Mouse (Mus musculus) midbrain, postnatal 0 days (tissue): Measurements from ENCODE around the gene Cnnm2. TPM values are rescaled to one million over a fixed set of nuclear protein-coding genes. Genes with fewer than 3 reads are reported as not detected.
"Not testable (repeated sequence)": the region's sequence is repeated elsewhere in the genome, so short reads cannot be mapped to it uniquely, and the experiment has no call there.

ENCODE experiments used
- ATAC-seq: fragments of 200-750 bp; cut with Nextera tagmentation; 2 replicates; pipeline ENCODE4 v1.8.0; 2017; ENCODE audit warnings: moderate number of reproducible peaks, mild to moderate bottlenecking, moderate TSS enrichment, moderate library complexity; ENCODE audit not compliant: low FRiP score
- DNase-seq: peaks from one replicate; pipeline ENCODE4 v3.0.0-alpha.2; 2015; ENCODE audit warnings: low spot score
- H3K27ac ChIP-seq: fragments of 300-500 bp; sonication (generic); 2 replicates; pipeline ENCODE4 v1.5.1; 2014; ENCODE audit warnings: low read depth, mild to moderate bottlenecking, low read length, mixed read lengths
- H3K27me3 ChIP-seq: fragments of 300-500 bp; sonication (generic); 2 replicates; pipeline ENCODE4 v1.6.1; 2014; ENCODE audit warnings: low read length, control low read depth, mixed read lengths; ENCODE audit not compliant: insufficient read depth
- H3K36me3 ChIP-seq: fragments of 300-500 bp; sonication (generic); 2 replicates; pipeline ENCODE4 v1.6.1; 2014; ENCODE audit warnings: low read length, control low read depth, mixed read lengths; ENCODE audit not compliant: insufficient read depth
- H3K4me1 ChIP-seq: fragments of 300-500 bp; sonication (generic); 2 replicates; pipeline ENCODE4 v1.6.1; 2014; ENCODE audit warnings: mild to moderate bottlenecking, control low read depth, antibody characterized with exemption, low read length, mixed read lengths; ENCODE audit not compliant: insufficient read depth
- H3K4me2 ChIP-seq: fragments of 300-500 bp; sonication (generic); 2 replicates; pipeline ENCODE4 v1.6.1; 2014; ENCODE audit warnings: low read depth, mild to moderate bottlenecking, low read length, mixed read lengths; ENCODE audit not compliant: poor library complexity, severe bottlenecking
- H3K4me3 ChIP-seq: fragments of 300-500 bp; sonication (generic); 2 replicates; pipeline ENCODE4 v1.5.1; 2014; ENCODE audit warnings: low read depth, mild to moderate bottlenecking, low read length, moderate library complexity
- H3K9ac ChIP-seq: fragments of 300-500 bp; sonication (generic); replicated peaks from 2 replicates; pipeline ENCODE4 v1.6.1; 2014; ENCODE audit warnings: mild to moderate bottlenecking, low read length, moderate library complexity, mixed read lengths; ENCODE audit not compliant: poor library complexity, severe bottlenecking
- H3K9me3 ChIP-seq: fragments of 300-500 bp; sonication (generic); 2 replicates; pipeline ENCODE4 v1.6.1; 2016; ENCODE audit warnings: low read length, control low read depth
- CTCF ChIP-seq: IDR thresholded peaks from 2 replicates; pipeline ENCODE4 v1.5.1; 2016; ENCODE audit warnings: antibody characterized with exemption, mild to moderate bottlenecking
- WGBS: fragments of 180-500 bp; shearing (Covaris S2); extraction: QIAGEN DNeasy Blood & Tissue Kit; methylation state at CpG from one replicate; pipeline ENCODE4 v1.1.7; 2014; 5-methylcytosine and 5-hydroxymethylcytosine counted together
- polyA plus RNA-seq: library from polyadenylated mRNA; unstranded; fragments of >200 nt; fragmentation: Nextera tagmentation; extraction: Ambion mirVana; gene quantifications from 2 replicates; pipeline ENCODE4 v1.2.1, GENCODE M21; 2015
- total RNA-seq: library from RNA; depleted of rRNA; stranded (reverse); fragments of >200 nt; gene quantifications from 2 replicates; pipeline ENCODE4 v1.2.3, GENCODE M21; 2014

Gene Cnnm2
- total and polyA plus RNA-seq, 2 experiments from 2014 or later: 8.3 to 26.1 TPM

DNA sequence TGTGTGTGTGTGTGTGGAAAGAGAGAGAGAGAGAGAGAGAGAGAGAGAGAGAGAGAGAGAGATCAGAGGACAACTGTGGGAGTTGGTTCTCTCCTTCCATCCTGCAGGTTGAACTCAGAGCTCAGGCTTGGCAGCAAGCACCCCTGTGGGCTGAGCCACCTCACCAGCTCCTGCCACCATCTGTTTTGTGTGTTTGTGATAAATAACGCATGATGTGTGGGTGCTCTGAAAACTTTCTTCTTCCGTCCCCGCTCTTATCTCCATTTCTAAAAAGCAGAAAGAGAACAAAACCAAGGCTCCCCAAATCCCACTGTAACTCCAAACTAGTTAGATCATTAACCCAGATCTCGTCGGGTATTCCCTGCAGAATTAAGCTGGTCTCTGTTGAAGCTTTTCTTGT is 4.7 kb downstream of the Cnnm2 start:
- Histone ChIP-seq H3K9ac (no peak overlapping the region), H3K36me3 (no peaks in the 10 kb centered on the region), H3K27me3 (no peaks in the 10 kb centered on the region), H3K4me2 (peak overlapping the region; percentile 37), H3K27ac (no peak overlapping the region), H3K9me3 (no peaks in the 10 kb centered on the region), H3K4me1 (peaks cover 16% of the 10 kb centered on the region; the same call in 1 of the 2 replicates), H3K4me3 (peak overlapping the region; percentile 1; the same call in 1 of the 2 replicates)
- no peak for DNase-seq
- no peak for ATAC-seq
- TF ChIP-seq CTCF: no peak
- WGBS: 63% methylated on average over 5 of the region's 5 CpGs

DNA sequence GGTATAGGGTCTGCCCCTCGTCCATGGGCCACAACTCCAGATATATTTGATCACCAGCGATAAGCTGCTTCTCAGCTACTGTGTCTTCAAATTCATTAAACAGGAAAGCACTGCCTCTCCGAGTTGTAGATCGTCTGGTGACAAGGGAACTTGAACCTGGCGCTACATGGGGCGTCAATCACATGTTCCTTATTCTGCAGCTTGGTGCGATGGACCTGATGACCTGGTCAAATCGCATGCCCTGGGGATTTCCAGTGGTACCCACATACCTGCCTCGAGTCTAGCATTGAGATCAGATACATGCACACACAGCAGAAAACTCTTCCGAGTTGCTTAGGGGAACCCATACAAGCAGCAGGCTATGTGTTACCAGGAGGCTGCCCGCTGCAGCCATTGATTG is 8.4 kb downstream of the Cnnm2 start:
- peaks cover 9% of the 10 kb centered on the region; the same call in 1 of the 2 replicates for H3K4me1 ChIP-seq
- no peak overlapping the region for H3K4me3 ChIP-seq
- WGBS: 92% methylated on average over 11 of the region's 11 CpGs
- no peak overlapping the region for H3K9ac ChIP-seq
- no peak overlapping the region for H3K27ac ChIP-seq
- no peaks in the 10 kb centered on the region for H3K27me3 ChIP-seq
- no peak for TF ChIP-seq CTCF
- no peak for DNase-seq
- ATAC-seq: no peak
- no peak overlapping the region for H3K4me2 ChIP-seq
- H3K9me3 ChIP-seq: no peaks in the 10 kb centered on the region
- no peaks in the 10 kb centered on the region for H3K36me3 ChIP-seq

DNA sequence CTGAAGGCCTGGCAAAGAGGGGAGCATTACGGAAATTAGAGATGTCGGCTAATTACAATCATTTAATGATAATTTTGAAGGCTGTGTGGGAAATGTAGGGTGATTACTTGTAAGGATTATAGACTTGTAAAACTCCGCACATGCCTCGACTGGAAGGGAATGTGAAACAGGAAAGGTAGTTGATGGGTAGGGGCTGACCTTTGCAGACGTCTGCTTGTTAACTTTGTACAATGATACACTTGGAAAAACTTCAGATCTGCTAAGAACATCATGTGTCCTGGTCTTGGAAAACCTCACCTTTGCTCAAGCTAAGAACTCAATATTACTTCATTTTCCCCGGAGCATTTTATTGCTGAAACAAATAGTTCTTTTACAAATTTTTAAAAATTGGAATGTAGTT is 10.4 kb downstream of the Cnnm2 start:
- Histone ChIP-seq H3K27me3 (no peaks in the 10 kb centered on the region), H3K4me3 (no peak overlapping the region), H3K9ac (no peak overlapping the region), H3K27ac (no peak overlapping the region), H3K36me3 (no peaks in the 10 kb centered on the region), H3K9me3 (no peaks in the 10 kb centered on the region), H3K4me2 (no peak overlapping the region), H3K4me1 (0 out of 2 replicates have a peak, but pooled peaks cover 2% of the 10 kb centered on the region)
- 88% methylated on average over 6 of the region's 6 CpGs for WGBS
- DNase-seq: no peak
- no peak for ATAC-seq
- TF ChIP-seq CTCF: no peak

DNA sequence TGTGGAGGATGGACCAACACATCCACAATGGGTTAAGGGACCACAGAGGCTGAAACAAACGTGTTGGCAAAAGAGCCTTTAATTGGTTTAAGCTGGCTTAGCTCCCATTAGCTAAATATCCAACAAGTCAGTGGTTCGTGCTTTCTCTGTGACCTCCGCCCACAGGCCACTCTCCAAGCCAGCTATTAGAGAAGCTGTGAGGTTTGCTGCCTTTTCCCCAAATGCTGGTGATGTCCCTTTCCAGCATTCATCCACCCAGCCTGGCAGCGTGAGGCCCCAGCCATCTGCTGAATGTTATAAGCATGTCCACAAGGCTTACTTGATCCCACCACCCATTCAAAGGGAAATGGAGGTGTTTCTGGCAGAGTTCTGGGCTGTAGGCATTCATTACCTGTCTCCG is 15.0 kb downstream of the Cnnm2 start:
- no peak for TF ChIP-seq CTCF
- Histone ChIP-seq H3K27ac (no peak overlapping the region), H3K4me2 (no peak overlapping the region), H3K4me1 (no peaks in the 10 kb centered on the region), H3K27me3 (no peaks in the 10 kb centered on the region), H3K4me3 (no peak overlapping the region), H3K36me3 (no peaks in the 10 kb centered on the region), H3K9me3 (no peaks in the 10 kb centered on the region), H3K9ac (no peak overlapping the region)
- WGBS: 52% methylated on average over 5 of the region's 5 CpGs
- ATAC-seq: no peak
- no peak for DNase-seq

DNA sequence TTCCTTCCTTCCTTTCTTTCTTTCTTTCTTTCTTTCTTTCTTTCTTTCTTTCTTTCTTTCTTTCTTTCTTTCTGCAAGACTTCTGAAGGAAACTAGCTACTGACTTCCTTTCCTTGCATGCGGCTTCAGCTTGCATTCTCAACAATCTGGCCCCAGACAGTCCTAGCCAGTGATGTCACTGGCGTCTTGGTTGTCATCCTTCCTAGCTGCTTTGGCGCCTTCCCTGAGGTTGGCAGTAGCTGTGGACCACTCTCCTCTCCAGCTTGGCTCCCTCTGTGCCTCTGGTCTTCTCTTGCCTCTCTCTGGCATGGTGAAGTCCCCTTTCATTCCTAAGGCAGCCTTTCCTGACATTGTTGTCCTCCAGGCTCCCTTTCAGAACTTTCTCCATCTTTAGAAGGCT is 15.5 kb downstream of the Cnnm2 start:
- no peaks in the 10 kb centered on the region for H3K9me3 ChIP-seq
- no peak overlapping the region for H3K27ac ChIP-seq
- DNase-seq: no peak
- H3K27me3 ChIP-seq: no peaks in the 10 kb centered on the region
- no peak overlapping the region for H3K9ac ChIP-seq
- ATAC-seq: no peak
- TF ChIP-seq CTCF: no peak
- no peaks in the 10 kb centered on the region for H3K4me1 ChIP-seq
- no peak overlapping the region for H3K4me2 ChIP-seq
- no peaks in the 10 kb centered on the region for H3K36me3 ChIP-seq
- no peak overlapping the region for H3K4me3 ChIP-seq
- WGBS: 87% methylated on average over 3 of the region's 3 CpGs

DNA sequence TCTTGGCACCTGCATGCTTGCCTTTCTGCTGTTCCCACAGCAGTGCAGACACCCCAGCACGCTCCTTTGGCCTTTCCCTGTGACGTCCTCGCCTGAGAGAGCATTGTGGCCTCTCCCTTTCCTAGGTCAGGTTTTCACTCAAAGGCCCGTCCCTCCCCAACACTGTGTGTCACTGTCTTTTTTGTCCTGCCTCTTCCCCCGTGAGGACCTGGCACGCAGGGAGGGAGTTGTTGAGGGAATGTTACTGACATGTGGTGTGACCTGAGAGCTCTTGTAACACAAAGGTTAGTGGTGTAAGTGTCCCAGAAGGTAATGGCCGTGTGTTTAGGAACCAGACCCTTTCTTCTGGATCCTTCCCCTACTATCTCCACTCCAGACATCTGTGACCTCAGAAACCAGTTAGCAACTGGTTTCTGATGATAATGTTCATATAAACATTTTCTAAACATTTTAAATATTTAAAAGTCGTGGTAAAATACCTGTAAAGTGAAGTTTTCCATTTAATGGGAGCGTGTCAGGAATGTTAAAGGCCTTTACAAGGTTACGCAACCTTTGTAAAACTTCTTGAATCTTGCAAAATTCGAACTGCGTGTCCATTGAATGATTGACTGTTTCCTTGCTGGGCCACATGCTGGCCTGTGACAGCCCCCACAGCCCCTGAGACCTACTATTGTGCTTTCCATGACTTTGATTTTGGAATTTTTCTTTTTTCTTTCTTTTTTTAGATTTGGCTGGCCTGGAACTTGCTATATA is 16.7 kb downstream of the Cnnm2 start:
- no peak for ATAC-seq
- Histone ChIP-seq H3K4me1 (no peaks in the 10 kb centered on the region), H3K27ac (no peak overlapping the region), H3K4me2 (no peak overlapping the region), H3K4me3 (no peak overlapping the region), H3K36me3 (no peaks in the 10 kb centered on the region), H3K27me3 (no peaks in the 10 kb centered on the region), H3K9me3 (no peaks in the 10 kb centered on the region), H3K9ac (no peak overlapping the region)
- 76% methylated on average over 12 of the region's 12 CpGs for WGBS
- no peak for DNase-seq
- no peak for TF ChIP-seq CTCF

DNA sequence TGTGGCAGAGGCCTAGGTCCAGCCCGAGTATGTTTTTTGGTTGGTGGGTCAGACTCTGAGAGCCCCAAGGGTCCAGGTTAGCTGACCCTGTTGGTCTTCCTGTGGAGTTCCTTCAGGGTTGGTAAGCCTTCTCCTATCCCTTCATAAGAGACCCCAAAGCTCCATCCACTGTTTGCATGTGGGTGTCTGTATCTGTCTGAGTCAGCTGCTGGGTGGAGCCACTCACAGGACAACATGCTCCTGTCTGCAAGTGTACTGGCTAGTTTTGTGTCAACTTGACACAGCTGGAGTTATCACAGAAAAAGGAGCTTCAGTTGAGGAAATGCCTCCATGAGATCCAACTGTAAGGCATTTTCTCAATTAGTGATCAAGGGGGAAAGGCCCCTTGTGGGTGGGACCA is 17.7 kb downstream of the Cnnm2 start:
- not testable (repeated sequence) for H3K4me3 ChIP-seq, H3K4me2 ChIP-seq, H3K9ac ChIP-seq, H3K36me3 ChIP-seq, H3K27ac ChIP-seq, H3K27me3 ChIP-seq, DNase-seq, H3K9me3 ChIP-seq, H3K4me1 ChIP-seq, ATAC-seq
- 88% methylated on average over 1 of the region's 1 CpGs for WGBS
